Mouse (Mus musculus) liver, adult 2 months (tissue): ENCODE results near the gene Nap1l5.

Experiments
- CTCF ChIP-seq: fragments of 200-500 bp; IDR thresholded peaks from 2 replicates; pipeline ENCODE4 v1.5.1; 2011; ENCODE audit warnings: low read depth, low read length, control low read depth
- POLR2A ChIP-seq: fragments of 200-500 bp; IDR thresholded peaks from 2 replicates; pipeline ENCODE4 v1.6.1; 2011; ENCODE audit warnings: low read length, control low read depth; ENCODE audit not compliant: insufficient read depth; ENCODE audit errors: extremely low read depth

DNA sequence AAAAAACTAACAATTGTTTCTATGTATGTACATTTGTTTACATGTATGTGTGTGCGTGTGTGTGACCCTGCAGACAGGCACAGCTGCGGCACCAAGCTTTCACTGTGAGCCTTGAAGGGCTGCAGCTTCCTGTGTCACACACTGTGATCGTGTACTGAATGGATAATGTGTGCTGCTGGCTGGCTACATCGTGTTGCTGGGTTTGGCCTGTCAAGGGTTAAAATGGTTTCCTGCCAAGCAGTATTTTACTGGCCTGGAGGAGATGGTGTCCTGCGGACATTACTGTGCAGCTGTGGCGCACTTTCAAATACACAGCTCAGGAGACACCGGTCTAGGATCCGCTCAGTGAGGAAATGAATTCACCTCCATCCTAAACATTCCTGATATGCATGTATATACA, 3.7 kb downstream of the Nap1l5 start:
- no peak for TF ChIP-seq POLR2A
- TF ChIP-seq CTCF: no peak
